Mouse (Mus musculus) liver, adult 2 months (tissue): ENCODE results near the gene Endov.

ENCODE experiments used
- CTCF ChIP-seq: fragments of 200-500 bp; IDR thresholded peaks from 2 replicates; pipeline ENCODE4 v1.5.1; 2011; ENCODE audit warnings: low read depth, low read length, control low read depth
- POLR2A ChIP-seq: fragments of 200-500 bp; IDR thresholded peaks from 2 replicates; pipeline ENCODE4 v1.6.1; 2011; ENCODE audit warnings: low read length, control low read depth; ENCODE audit not compliant: insufficient read depth; ENCODE audit errors: extremely low read depth

DNA sequence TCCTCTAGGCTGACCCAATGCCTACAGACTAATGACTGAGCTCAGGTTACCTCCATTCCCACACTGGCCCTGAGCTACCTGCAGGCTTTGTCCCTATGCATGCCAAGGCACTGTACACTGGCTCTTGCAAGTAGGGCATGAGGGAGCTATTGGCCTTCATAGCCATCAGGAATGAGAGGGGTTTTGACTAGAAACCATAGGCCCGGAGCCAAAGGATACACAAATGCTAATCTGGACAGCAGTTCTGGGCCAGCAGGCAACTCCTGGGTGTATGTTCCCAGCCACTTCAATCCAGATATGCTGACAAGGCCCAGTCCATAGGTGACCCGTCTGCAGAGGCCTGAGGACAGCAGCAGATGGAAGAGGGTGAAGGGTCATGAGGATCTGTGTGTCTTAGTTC is 8.9 kb downstream of the Endov start:
- TF ChIP-seq CTCF (no peak), POLR2A (no peak)
